Mouse (Mus musculus): Measurements from ENCODE around the gene Phf2. TPM values are rescaled to one million over a fixed set of nuclear protein-coding genes. Genes with fewer than 3 reads are reported as not detected.

Phf2 gene
- polyA plus RNA-seq, 1 experiment from 2014 or later: 12.2 TPM

DNA sequence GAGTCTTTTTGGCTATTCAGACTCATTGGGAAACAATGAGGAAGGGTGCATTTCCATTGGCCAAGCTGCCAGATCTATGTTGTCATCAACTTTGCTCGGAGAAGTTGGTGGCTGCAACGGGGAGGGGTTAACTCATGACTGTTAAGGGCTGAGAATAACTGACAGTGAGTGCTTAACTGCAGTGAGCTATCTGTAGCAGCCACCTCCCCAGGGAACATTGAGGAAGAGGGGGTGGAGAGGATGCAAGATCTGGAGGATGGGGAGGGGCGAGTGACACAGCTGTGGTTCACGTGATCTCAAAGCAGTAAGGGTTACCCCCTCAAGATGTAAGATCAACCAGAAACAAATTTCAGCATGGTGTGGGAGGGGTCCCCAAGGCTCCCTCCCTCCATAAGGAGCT is 92.8 kb downstream of the Phf2 start:
- H3K9ac ChIP-seq: no peak overlapping the region
- H3K4me2 ChIP-seq: no peak overlapping the region
- 57% methylated on average over 4 of the region's 4 CpGs for WGBS
- H3K27me3 ChIP-seq (ENCODE audit: insufficient read depth, low read length): no peaks in the 10 kb centered on the region
- ATAC-seq (ENCODE audit: insufficient read depth) (no peak), DNase-seq (peak; percentile 12)
- H3K9me3 ChIP-seq (ENCODE audit: low read depth, low read length): no peaks in the 10 kb centered on the region
- H3K27ac ChIP-seq (ENCODE audit: low read depth): no peak overlapping the region
- TF ChIP-seq CTCF (IDR thresholded peaks at IDR 0.05; ENCODE audit: low read depth): no peak
- no peaks in the 10 kb centered on the region for H3K36me3 ChIP-seq (ENCODE audit: insufficient read depth)
- no peak overlapping the region for H3K4me3 ChIP-seq (ENCODE audit: low read depth, low read length)
- H3K4me1 ChIP-seq (ENCODE audit: insufficient read depth): peaks cover 8% of the 10 kb centered on the region; the same call in 1 of the 2 replicates

GRCm38 (mm10) chr13:48774506-48774905 is 96.4 kb downstream of the Phf2 start:
- DNase-seq: peak; percentile 70
- H3K4me2 ChIP-seq: no peak overlapping the region
- H3K9ac ChIP-seq: no peak overlapping the region
- no peak overlapping the region for H3K27ac ChIP-seq (ENCODE audit: low read depth)
- H3K4me1 ChIP-seq (ENCODE audit: insufficient read depth): no peaks in the 10 kb centered on the region
- no peak overlapping the region for H3K4me3 ChIP-seq (ENCODE audit: low read depth, low read length)
- ATAC-seq (ENCODE audit: insufficient read depth): no peak
- TF ChIP-seq CTCF (IDR thresholded peaks at IDR 0.05; ENCODE audit: low read depth): no peak
- H3K27me3 ChIP-seq (ENCODE audit: insufficient read depth, low read length): no peaks in the 10 kb centered on the region
- WGBS: 28% methylated on average over 7 of the region's 7 CpGs
- no peaks in the 10 kb centered on the region for H3K36me3 ChIP-seq (ENCODE audit: insufficient read depth)
- H3K9me3 ChIP-seq (ENCODE audit: low read depth, low read length): no peaks in the 10 kb centered on the region

DNA sequence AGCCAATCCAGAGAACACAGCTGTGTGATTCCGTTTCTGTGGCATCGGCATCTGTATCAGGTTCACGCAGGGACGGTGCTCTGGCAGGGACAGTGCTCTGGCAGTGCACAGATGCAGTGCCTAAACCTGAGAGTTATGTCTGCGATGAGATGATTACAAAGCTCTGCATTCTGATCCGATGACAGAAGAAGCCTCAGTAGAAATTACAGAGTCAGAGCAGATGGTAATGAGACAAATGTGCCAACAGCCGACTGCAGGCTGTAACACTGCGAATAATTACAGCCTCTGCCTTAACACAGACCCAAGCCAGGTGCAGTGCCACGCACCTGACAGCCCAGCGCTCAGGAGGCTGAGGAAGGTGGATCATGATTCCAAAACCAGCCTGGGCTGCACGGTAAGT is 102.8 kb downstream of the Phf2 start:
- H3K9ac ChIP-seq: no peak overlapping the region
- H3K36me3 ChIP-seq (ENCODE audit: insufficient read depth): no peaks in the 10 kb centered on the region
- H3K4me3 ChIP-seq (ENCODE audit: low read depth, low read length): no peak overlapping the region
- no peak for TF ChIP-seq CTCF (IDR thresholded peaks at IDR 0.05; ENCODE audit: low read depth)
- ATAC-seq (ENCODE audit: insufficient read depth) (no peak), DNase-seq (no peak)
- no peaks in the 10 kb centered on the region for H3K9me3 ChIP-seq (ENCODE audit: low read depth, low read length)
- H3K4me1 ChIP-seq (ENCODE audit: insufficient read depth): no peaks in the 10 kb centered on the region
- H3K27me3 ChIP-seq (ENCODE audit: insufficient read depth, low read length): no peaks in the 10 kb centered on the region
- no peak overlapping the region for H3K4me2 ChIP-seq
- WGBS: 76% methylated on average over 11 of the region's 11 CpGs
- H3K27ac ChIP-seq (ENCODE audit: low read depth): no peak overlapping the region

DNA sequence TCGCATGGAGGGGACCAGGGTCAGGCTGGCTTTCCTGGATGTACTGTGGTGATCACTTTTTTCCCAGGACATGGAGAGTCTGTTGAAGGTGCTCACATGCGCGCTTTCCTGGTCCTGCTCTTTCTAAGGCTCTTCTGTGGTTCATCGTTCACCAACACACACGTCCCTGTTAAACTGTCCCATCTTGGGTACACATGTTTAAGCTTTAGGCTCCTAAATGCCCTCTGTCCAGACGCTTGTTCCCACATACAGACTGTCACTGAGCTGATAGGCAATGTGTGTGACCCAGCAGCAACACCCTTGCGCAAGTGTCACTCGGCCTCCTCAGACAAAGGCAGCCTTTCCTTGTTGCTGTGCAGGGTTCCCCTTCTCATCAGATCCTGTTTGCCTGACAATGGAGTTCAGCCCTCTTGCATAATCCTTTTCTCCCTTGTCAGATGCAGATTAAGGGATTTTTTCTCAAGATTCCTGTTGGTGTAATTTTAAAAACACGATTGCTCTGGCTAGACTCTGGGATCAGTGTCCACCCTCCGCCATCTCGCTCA is 107.1 kb downstream of the Phf2 start:
- no peak overlapping the region for H3K4me3 ChIP-seq (ENCODE audit: low read depth, low read length)
- DNase-seq (no peak), ATAC-seq (ENCODE audit: insufficient read depth) (no peak)
- H3K4me1 ChIP-seq (ENCODE audit: insufficient read depth): no peaks in the 10 kb centered on the region
- H3K9ac ChIP-seq: no peak overlapping the region
- no peak overlapping the region for H3K27ac ChIP-seq (ENCODE audit: low read depth)
- no peaks in the 10 kb centered on the region for H3K27me3 ChIP-seq (ENCODE audit: insufficient read depth, low read length)
- TF ChIP-seq CTCF (IDR thresholded peaks at IDR 0.05; ENCODE audit: low read depth): no peak
- WGBS: 53% methylated on average over 11 of the region's 11 CpGs
- H3K9me3 ChIP-seq (ENCODE audit: low read depth, low read length): no peaks in the 10 kb centered on the region
- H3K4me2 ChIP-seq: no peak overlapping the region
- no peaks in the 10 kb centered on the region for H3K36me3 ChIP-seq (ENCODE audit: insufficient read depth)

GRCm38 (mm10) chr13:48760855-48761436 is 110.0 kb downstream of the Phf2 start:
- Histone ChIP-seq H3K4me2 (no peak overlapping the region), H3K36me3 (ENCODE audit: insufficient read depth) (no peaks in the 10 kb centered on the region), H3K9ac (no peak overlapping the region), H3K4me1 (ENCODE audit: insufficient read depth) (no peaks in the 10 kb centered on the region), H3K9me3 (ENCODE audit: low read depth, low read length) (no peaks in the 10 kb centered on the region), H3K27ac (ENCODE audit: low read depth) (no peak overlapping the region), H3K4me3 (ENCODE audit: low read depth, low read length) (no peak overlapping the region), H3K27me3 (ENCODE audit: insufficient read depth, low read length) (no peaks in the 10 kb centered on the region)
- WGBS: 63% methylated on average over 8 of the region's 8 CpGs
- DNase-seq (peak; percentile 24), ATAC-seq (ENCODE audit: insufficient read depth) (0 out of 2 replicates have a peak, but pooled peaks have one; percentile 14)
- no peak for TF ChIP-seq CTCF (IDR thresholded peaks at IDR 0.05; ENCODE audit: low read depth)

DNA sequence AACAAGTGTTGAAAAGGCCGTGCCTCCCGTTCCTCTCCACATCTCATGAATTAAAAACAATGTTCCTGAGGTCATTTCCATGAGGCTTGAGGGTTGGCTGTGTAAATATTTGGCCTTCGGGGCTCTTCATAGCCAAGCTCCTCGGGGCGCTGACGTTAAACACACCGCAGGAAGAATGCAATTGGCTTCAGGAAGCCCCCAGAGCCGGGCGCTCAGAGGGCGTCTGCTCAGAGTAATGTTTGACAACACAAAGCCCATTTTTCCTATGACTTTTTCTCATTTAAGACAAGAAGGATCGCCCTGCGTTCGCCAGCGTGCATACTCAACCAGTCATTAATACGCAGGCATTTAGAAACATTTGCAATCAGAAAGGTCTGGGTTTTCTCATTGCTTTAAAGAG is 114.2 kb downstream of the Phf2 start:
- WGBS: 27% methylated on average over 15 of the region's 15 CpGs
- Histone ChIP-seq H3K27ac (ENCODE audit: low read depth) (no peak overlapping the region), H3K4me2 (no peak overlapping the region), H3K9me3 (ENCODE audit: low read depth, low read length) (no peaks in the 10 kb centered on the region), H3K36me3 (ENCODE audit: insufficient read depth) (no peaks in the 10 kb centered on the region), H3K27me3 (ENCODE audit: insufficient read depth, low read length) (no peaks in the 10 kb centered on the region), H3K9ac (no peak overlapping the region), H3K4me1 (ENCODE audit: insufficient read depth) (no peaks in the 10 kb centered on the region), H3K4me3 (ENCODE audit: low read depth, low read length) (no peak overlapping the region)
- ATAC-seq (ENCODE audit: insufficient read depth): no peak
- peak; percentile 31 for DNase-seq
- TF ChIP-seq CTCF (IDR thresholded peaks at IDR 0.05; ENCODE audit: low read depth): no peak

Other genes starting within 250 kb of the Phf2 start
- 13.7 and 14.8 TPM in 2 replicates for gene Ptpdc1, start 245.5 kb downstream of the Phf2 start, polyA plus RNA-seq (2014; fragmentation: Nextera tagmentation; extraction: Ambion mirVana)
- 0.35 and 0.86 TPM in 2 replicates for gene Barx1, start 208.1 kb downstream of the Phf2 start, polyA plus RNA-seq (2014; fragmentation: Nextera tagmentation; extraction: Ambion mirVana)
- gene Fam120a, start 96.9 kb upstream of the Phf2 start, polyA plus RNA-seq (2014; fragmentation: Nextera tagmentation; extraction: Ambion mirVana): 37.0 and 37.7 TPM in 2 replicates